Mouse (Mus musculus): ENCODE data around the gene Otulin.

Otulin gene

GRCm38 (mm10) chr15:27613255-27613654 is 17.2 kb downstream of the Otulin start:
- no peak for ATAC-seq (ENCODE audit: low TSS enrichment)

- ATAC-seq (ENCODE audit: low TSS enrichment) = peak; percentile 70
These were observed 17.8 kb downstream of the Otulin start for GRCm38 (mm10) chr15:27612533-27613221.

- no peak for ATAC-seq (ENCODE audit: low TSS enrichment)
These were observed 20.9 kb downstream of the Otulin start for GRCm38 (mm10) chr15:27609554-27609953.

- ATAC-seq (ENCODE audit: low TSS enrichment) = no peak
These were observed 25.2 kb downstream of the Otulin start for GRCm38 (mm10) chr15:27605252-27605651.

GRCm38 (mm10) chr15:27604558-27604957 is 25.9 kb downstream of the Otulin start:
- ATAC-seq (ENCODE audit: low TSS enrichment) = no peak

GRCm38 (mm10) chr15:27600524-27600923 is 30.0 kb downstream of the Otulin start:
- ATAC-seq (ENCODE audit: low TSS enrichment) = no peak

- no peak for ATAC-seq (ENCODE audit: low TSS enrichment)
These were observed 31.6 kb downstream of the Otulin start for GRCm38 (mm10) chr15:27598786-27599385.

GRCm38 (mm10) chr15:27597516-27597915 is 33.0 kb downstream of the Otulin start:
- no peak for ATAC-seq (ENCODE audit: low TSS enrichment)

- peak; percentile 60 for ATAC-seq (ENCODE audit: low TSS enrichment)
These were observed 33.9 kb downstream of the Otulin start for GRCm38 (mm10) chr15:27596463-27597140.

GRCm38 (mm10) chr15:27595560-27595959 is 34.9 kb downstream of the Otulin start:
- no peak for ATAC-seq (ENCODE audit: low TSS enrichment)

GRCm38 (mm10) chr15:27594973-27595372 is 35.5 kb downstream of the Otulin start:
- ATAC-seq (ENCODE audit: low TSS enrichment) = no peak

GRCm38 (mm10) chr15:27593717-27594116 is 36.8 kb downstream of the Otulin start:
- no peak for ATAC-seq (ENCODE audit: low TSS enrichment)

GRCm38 (mm10) chr15:27592620-27593320 is 37.7 kb downstream of the Otulin start:
- peak; percentile 21 for ATAC-seq (ENCODE audit: low TSS enrichment)

GRCm38 (mm10) chr15:27590812-27591211 is 39.7 kb downstream of the Otulin start:
- no peak for ATAC-seq (ENCODE audit: low TSS enrichment)

- ATAC-seq (ENCODE audit: low TSS enrichment) = no peak
These were observed 42.2 kb downstream of the Otulin start for GRCm38 (mm10) chr15:27588087-27588826.

GRCm38 (mm10) chr15:27586093-27586480 is 44.4 kb downstream of the Otulin start:
- no peak for ATAC-seq (ENCODE audit: low TSS enrichment)

- no peak for ATAC-seq (ENCODE audit: low TSS enrichment)
These were observed 44.9 kb downstream of the Otulin start for GRCm38 (mm10) chr15:27585466-27586092.

GRCm38 (mm10) chr15:27583620-27584019 is 46.9 kb downstream of the Otulin start:
- no peak for ATAC-seq (ENCODE audit: low TSS enrichment)

- peak; percentile 67 for ATAC-seq (ENCODE audit: low TSS enrichment)
These were observed 47.5 kb downstream of the Otulin start for GRCm38 (mm10) chr15:27583042-27583441.

GRCm38 (mm10) chr15:27582428-27582827 is 48.1 kb downstream of the Otulin start:
- ATAC-seq (ENCODE audit: low TSS enrichment) = no peak

- peak; percentile 32; the same call in 1 of the 2 replicates for ATAC-seq (ENCODE audit: low TSS enrichment)
These were observed 48.9 kb downstream of the Otulin start for GRCm38 (mm10) chr15:27581640-27582039.
